Mouse (Mus musculus): Measurements from ENCODE around the gene Rhob. TPM values are rescaled to one million over a fixed set of nuclear protein-coding genes. Genes with fewer than 3 reads are reported as not detected.

The Rhob gene
- total and polyA plus RNA-seq, 3 experiments = 163 to 194 (median 193) TPM

- Histone ChIP-seq H3K4me1 (ENCODE audit: control insufficient read depth, insufficient read depth, low read length) (no peaks in the 10 kb centered on the region), H3K4me3 (no peak overlapping the region), H3K27ac (no peak overlapping the region), H3K27me3 (ENCODE audit: control insufficient read depth, insufficient read depth, low read length) (no peaks in the 10 kb centered on the region), H3K79me2 (replicated peaks; ENCODE audit: control insufficient read depth, insufficient read depth, low read length) (no peaks in the 10 kb centered on the region), H3K36me3 (ENCODE audit: control insufficient read depth, insufficient read depth, low read length) (no peaks in the 10 kb centered on the region), H3K9ac (ENCODE audit: low read depth, low read length) (no peak overlapping the region)
- TF ChIP-seq EP300 (IDR thresholded peaks at IDR 0.05; ENCODE audit: insufficient read depth, low read depth, low read length) (no peak), CTCF (IDR thresholded peaks at IDR 0.05) (no peak), POLR2A (IDR thresholded peaks at IDR 0.05; ENCODE audit: insufficient read depth, low read depth, low read length) (no peak)
- intact Hi-C loops (cut with DNase I) = no loop called here
- DNase-seq = no peak
- 86% methylated on average over 5 of the region's 5 CpGs for WGBS
These were observed 37.5 kb upstream of the Rhob start for GRCm38 (mm10) chr12:8537291-8537690.

- 49% methylated on average over 9 of the region's 9 CpGs for WGBS
- no peaks in the 10 kb centered on the region for H3K4me1 ChIP-seq (ENCODE audit: control insufficient read depth, insufficient read depth, low read length)
- TF ChIP-seq POLR2A (IDR thresholded peaks at IDR 0.05; ENCODE audit: insufficient read depth, low read depth, low read length) (no peak), CTCF (IDR thresholded peaks at IDR 0.05) (no peak), EP300 (IDR thresholded peaks at IDR 0.05; ENCODE audit: insufficient read depth, low read depth, low read length) (no peak)
- intact Hi-C loops (cut with DNase I) = no loop called here
- H3K27ac ChIP-seq = no peak overlapping the region
- H3K79me2 ChIP-seq (replicated peaks; ENCODE audit: control insufficient read depth, insufficient read depth, low read length) = no peaks in the 10 kb centered on the region
- DNase-seq = no peak
- no peaks in the 10 kb centered on the region for H3K36me3 ChIP-seq (ENCODE audit: control insufficient read depth, insufficient read depth, low read length)
- no peak overlapping the region for H3K4me3 ChIP-seq
- H3K27me3 ChIP-seq (ENCODE audit: control insufficient read depth, insufficient read depth, low read length) = no peaks in the 10 kb centered on the region
- H3K9ac ChIP-seq (ENCODE audit: low read depth, low read length) = no peak overlapping the region
These were observed 36.6 kb upstream of the Rhob start for GRCm38 (mm10) chr12:8536221-8536965.

GRCm38 (mm10) chr12:8535596-8535995, 35.8 kb upstream of the Rhob start:
- no peak overlapping the region for H3K27ac ChIP-seq
- TF ChIP-seq POLR2A (IDR thresholded peaks at IDR 0.05; ENCODE audit: insufficient read depth, low read depth, low read length) (no peak), CTCF (IDR thresholded peaks at IDR 0.05) (no peak), EP300 (IDR thresholded peaks at IDR 0.05; ENCODE audit: insufficient read depth, low read depth, low read length) (no peak)
- WGBS = 85% methylated on average over 7 of the region's 7 CpGs
- no peaks in the 10 kb centered on the region for H3K79me2 ChIP-seq (replicated peaks; ENCODE audit: control insufficient read depth, insufficient read depth, low read length)
- intact Hi-C loops (cut with DNase I) = no loop called here
- H3K4me1 ChIP-seq (ENCODE audit: control insufficient read depth, insufficient read depth, low read length) = no peaks in the 10 kb centered on the region
- no peak for DNase-seq
- no peaks in the 10 kb centered on the region for H3K27me3 ChIP-seq (ENCODE audit: control insufficient read depth, insufficient read depth, low read length)
- no peak overlapping the region for H3K4me3 ChIP-seq
- H3K9ac ChIP-seq (ENCODE audit: low read depth, low read length) = no peak overlapping the region
- no peaks in the 10 kb centered on the region for H3K36me3 ChIP-seq (ENCODE audit: control insufficient read depth, insufficient read depth, low read length)

GRCm38 (mm10) chr12:8534915-8535314, 35.1 kb upstream of the Rhob start:
- Histone ChIP-seq H3K27me3 (ENCODE audit: control insufficient read depth, insufficient read depth, low read length) (no peaks in the 10 kb centered on the region), H3K4me1 (ENCODE audit: control insufficient read depth, insufficient read depth, low read length) (no peaks in the 10 kb centered on the region), H3K9ac (ENCODE audit: low read depth, low read length) (no peak overlapping the region), H3K36me3 (ENCODE audit: control insufficient read depth, insufficient read depth, low read length) (no peaks in the 10 kb centered on the region), H3K27ac (no peak overlapping the region), H3K79me2 (replicated peaks; ENCODE audit: control insufficient read depth, insufficient read depth, low read length) (no peaks in the 10 kb centered on the region), H3K4me3 (no peak overlapping the region)
- 47% methylated on average over 1 of the region's 1 CpGs for WGBS
- DNase-seq = no peak
- TF ChIP-seq POLR2A (IDR thresholded peaks at IDR 0.05; ENCODE audit: insufficient read depth, low read depth, low read length) (no peak), EP300 (IDR thresholded peaks at IDR 0.05; ENCODE audit: insufficient read depth, low read depth, low read length) (no peak), CTCF (IDR thresholded peaks at IDR 0.05) (no peak)
- intact Hi-C loops (cut with DNase I) = no loop called here

GRCm38 (mm10) chr12:8527770-8528169, 28.0 kb upstream of the Rhob start:
- Histone ChIP-seq H3K9ac (ENCODE audit: low read depth, low read length) (no peak overlapping the region), H3K79me2 (replicated peaks; ENCODE audit: control insufficient read depth, insufficient read depth, low read length) (no peaks in the 10 kb centered on the region), H3K4me3 (no peak overlapping the region), H3K4me1 (ENCODE audit: control insufficient read depth, insufficient read depth, low read length) (no peaks in the 10 kb centered on the region), H3K27me3 (ENCODE audit: control insufficient read depth, insufficient read depth, low read length) (no peaks in the 10 kb centered on the region), H3K27ac (no peak overlapping the region), H3K36me3 (ENCODE audit: control insufficient read depth, insufficient read depth, low read length) (no peaks in the 10 kb centered on the region)
- no peak for TF ChIP-seq POLR2A (IDR thresholded peaks at IDR 0.05; ENCODE audit: insufficient read depth, low read depth, low read length)
- no peak for TF ChIP-seq CTCF (IDR thresholded peaks at IDR 0.05)
- TF ChIP-seq EP300 (IDR thresholded peaks at IDR 0.05; ENCODE audit: insufficient read depth, low read depth, low read length) = no peak
- 62% methylated on average over 5 of the region's 5 CpGs for WGBS
- intact Hi-C loops (cut with DNase I) = no loop called here
- DNase-seq = no peak

GRCm38 (mm10) chr12:8527175-8527574, 27.4 kb upstream of the Rhob start:
- intact Hi-C loops (cut with DNase I) = no loop called here
- Histone ChIP-seq H3K27me3 (ENCODE audit: control insufficient read depth, insufficient read depth, low read length) (no peaks in the 10 kb centered on the region), H3K4me3 (no peak overlapping the region), H3K27ac (no peak overlapping the region), H3K36me3 (ENCODE audit: control insufficient read depth, insufficient read depth, low read length) (no peaks in the 10 kb centered on the region), H3K9ac (ENCODE audit: low read depth, low read length) (no peak overlapping the region), H3K79me2 (replicated peaks; ENCODE audit: control insufficient read depth, insufficient read depth, low read length) (no peaks in the 10 kb centered on the region), H3K4me1 (ENCODE audit: control insufficient read depth, insufficient read depth, low read length) (no peaks in the 10 kb centered on the region)
- WGBS = 74% methylated on average over 1 of the region's 1 CpGs
- no peak for DNase-seq
- no peak for TF ChIP-seq POLR2A (IDR thresholded peaks at IDR 0.05; ENCODE audit: insufficient read depth, low read depth, low read length)
- no peak for TF ChIP-seq EP300 (IDR thresholded peaks at IDR 0.05; ENCODE audit: insufficient read depth, low read depth, low read length)
- no peak for TF ChIP-seq CTCF (IDR thresholded peaks at IDR 0.05)

All from heart, adult 2 months (tissue).